Mouse (Mus musculus) olfactory bulb, adult 2 months (tissue): ENCODE results near the gene Rft1.

Experiments
- CTCF ChIP-seq: fragments of 200-500 bp; IDR thresholded peaks from 2 replicates; pipeline ENCODE4 v1.5.1; 2012; ENCODE audit warnings: low read depth, mild to moderate bottlenecking, low read length, moderate library complexity; ENCODE audit not compliant: insufficient read depth
- POLR2A ChIP-seq: fragments of 200-500 bp; IDR thresholded peaks from 2 replicates; pipeline ENCODE4 v1.6.1; 2012; ENCODE audit warnings: mild to moderate bottlenecking, low read depth, low read length, moderate library complexity; ENCODE audit not compliant: insufficient read depth

DNA sequence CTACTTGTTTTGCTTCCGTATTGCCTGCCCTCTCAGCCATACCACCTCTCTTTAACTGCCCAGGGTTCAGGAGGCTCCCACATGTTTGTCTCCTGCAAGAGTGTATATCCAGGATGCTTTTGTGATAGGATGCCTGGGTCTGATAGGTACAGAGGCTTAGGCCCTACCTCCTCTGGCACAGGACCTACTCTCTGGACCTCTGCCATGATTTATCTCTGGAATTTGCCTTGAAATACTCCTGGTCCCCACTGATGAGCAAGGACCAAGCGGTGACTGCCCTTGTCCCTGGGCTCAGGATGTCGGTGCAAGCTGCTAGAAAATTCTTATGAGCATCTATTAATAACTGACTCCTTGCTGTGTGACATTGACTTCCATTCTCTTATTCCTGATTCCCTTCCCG, 16.2 kb upstream of the Rft1 start:
- TF ChIP-seq CTCF = no peak
- TF ChIP-seq POLR2A = no peak
